Mouse (Mus musculus) neural tube, embryonic 14.5 days (tissue): ENCODE data around the gene Nav2. TPM values are rescaled to one million over a fixed set of nuclear protein-coding genes. Genes with fewer than 3 reads are reported as not detected.

ENCODE experiments used
- ATAC-seq: fragments of 200-750 bp; cut with Nextera tagmentation; 2 replicates; pipeline ENCODE4 v1.8.0; 2017; ENCODE audit warnings: low read depth, mild to moderate bottlenecking, moderate TSS enrichment, moderate library complexity
- H3K27ac ChIP-seq: fragments of 300-500 bp; sonication (generic); 2 replicates; pipeline ENCODE4 v1.5.1; 2014; ENCODE audit warnings: low read depth, mild to moderate bottlenecking, control low read depth, low read length, moderate library complexity, mixed read lengths
- H3K27me3 ChIP-seq: fragments of 300-500 bp; sonication (generic); 2 replicates; pipeline ENCODE4 v1.6.1; 2014; ENCODE audit warnings: low read length; ENCODE audit not compliant: control insufficient read depth, insufficient read depth
- H3K36me3 ChIP-seq: fragments of 300-500 bp; sonication (generic); 2 replicates; pipeline ENCODE4 v1.6.1; 2014; ENCODE audit warnings: low read length, mixed read lengths; ENCODE audit not compliant: control insufficient read depth, insufficient read depth
- H3K4me1 ChIP-seq: fragments of 300-500 bp; sonication (generic); 2 replicates; pipeline ENCODE4 v1.6.1; 2014; ENCODE audit warnings: low read length; ENCODE audit not compliant: control insufficient read depth, insufficient read depth
- H3K4me2 ChIP-seq: fragments of 300-500 bp; sonication (generic); 2 replicates; pipeline ENCODE4 v1.6.1; 2014; ENCODE audit warnings: mild to moderate bottlenecking, low read depth, low read length, control low read depth
- H3K4me3 ChIP-seq: fragments of 300-500 bp; sonication (generic); 2 replicates; pipeline ENCODE4 v1.5.1; 2014; ENCODE audit warnings: low read depth, low read length, control low read depth, mixed read lengths
- H3K9ac ChIP-seq: fragments of 300-500 bp; sonication (generic); replicated peaks from 2 replicates; pipeline ENCODE4 v1.6.1; 2014; ENCODE audit warnings: low read depth, mild to moderate bottlenecking, control low read depth, low read length, mixed read lengths
- H3K9me3 ChIP-seq: fragments of 300-500 bp; sonication (generic); 2 replicates; pipeline ENCODE4 v1.6.1; 2016; ENCODE audit warnings: low read length; ENCODE audit not compliant: control insufficient read depth
- WGBS: fragments of 180-500 bp; shearing (Covaris S2); extraction: QIAGEN DNeasy Blood & Tissue Kit; methylation state at CpG from one replicate; pipeline ENCODE4 v1.1.7; 2014; 5-methylcytosine and 5-hydroxymethylcytosine counted together
- polyA plus RNA-seq: library from polyadenylated mRNA; unstranded; fragments of >200 nt; fragmentation: Nextera tagmentation; extraction: Ambion mirVana; gene quantifications from 2 replicates; pipeline ENCODE4 v1.2.1, GENCODE M21; 2014

The Nav2 gene
- polyA plus RNA-seq, 1 experiment from 2014 or later: 36.5 TPM

DNA sequence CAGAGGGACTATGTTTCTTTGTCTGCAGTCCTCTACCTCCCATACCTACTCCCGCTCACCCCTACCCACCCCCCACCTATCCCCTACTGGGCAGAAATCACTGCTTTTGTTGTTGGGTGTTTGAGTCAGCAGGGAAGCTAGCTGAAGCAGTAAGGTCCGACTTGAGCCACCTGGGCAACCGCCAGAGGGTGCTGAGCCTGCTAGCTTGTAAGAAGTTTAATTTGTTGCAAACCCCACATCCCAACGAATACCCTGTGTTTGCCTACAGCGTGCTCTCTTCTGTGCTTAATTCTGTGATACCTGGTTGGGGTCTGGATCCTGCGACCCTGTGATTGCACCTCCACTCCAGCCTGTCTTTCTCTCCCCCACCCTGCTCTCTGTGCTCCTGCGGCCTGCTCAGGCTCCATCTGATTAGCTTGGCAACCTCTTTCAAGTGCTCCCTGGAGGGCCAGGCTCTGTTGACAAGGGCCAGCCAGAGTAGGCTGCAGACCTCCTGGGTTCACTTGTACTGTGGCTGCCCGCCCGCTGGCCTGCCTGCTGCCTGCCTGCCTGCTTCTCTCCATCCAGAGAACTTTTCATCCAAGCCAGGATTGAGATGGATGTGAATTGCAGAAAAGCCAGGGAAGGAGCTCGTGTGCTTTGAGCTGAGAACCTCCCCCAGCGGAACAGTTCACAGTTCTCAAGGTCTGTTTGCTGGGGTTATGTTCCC, 575.7 kb downstream of the Nav2 start:
- Histone ChIP-seq H3K27me3 (no peaks in the 10 kb centered on the region), H3K4me3 (no peak overlapping the region), H3K9ac (no peak overlapping the region), H3K9me3 (no peaks in the 10 kb centered on the region), H3K27ac (no peak overlapping the region; the same call in 1 of the 2 replicates), H3K4me1 (peaks cover 17% of the 10 kb centered on the region), H3K36me3 (no peaks in the 10 kb centered on the region), H3K4me2 (no peak overlapping the region)
- 14% methylated on average over 11 of the region's 11 CpGs for WGBS
- ATAC-seq: peak; percentile 59; the same call in 1 of the 2 replicates

DNA sequence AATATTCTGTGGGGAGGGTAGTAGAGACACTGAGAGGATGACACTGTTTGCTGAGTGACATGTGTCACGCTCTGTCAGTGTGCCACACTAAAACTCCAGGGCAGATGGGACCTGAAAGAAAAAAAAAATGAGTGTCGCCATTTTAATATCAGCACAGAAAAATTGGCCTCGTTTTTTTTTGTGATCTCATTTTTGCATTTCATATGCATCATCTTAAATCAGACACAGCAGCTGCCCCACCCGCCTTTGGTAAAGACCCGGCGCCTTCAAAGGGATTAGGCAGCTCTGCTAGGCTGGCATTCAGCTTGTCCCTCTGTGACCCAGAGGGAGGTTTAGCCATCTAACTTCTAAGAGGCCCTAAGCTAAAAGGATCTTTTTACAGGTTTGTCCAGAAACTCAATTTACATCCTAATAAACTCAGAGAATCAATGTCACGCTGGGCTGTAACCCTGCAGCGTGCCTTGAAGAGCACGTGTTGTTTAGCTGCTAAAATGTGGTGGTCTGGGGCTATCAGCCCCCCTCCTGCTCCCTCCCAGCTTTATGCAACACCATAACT, 576.9 kb downstream of the Nav2 start:
- H3K4me3 ChIP-seq: no peak overlapping the region
- peaks cover 17% of the 10 kb centered on the region for H3K4me1 ChIP-seq
- H3K9me3 ChIP-seq: no peaks in the 10 kb centered on the region
- WGBS: 13% methylated on average over 9 of the region's 9 CpGs
- H3K4me2 ChIP-seq: no peak overlapping the region
- no peaks in the 10 kb centered on the region for H3K36me3 ChIP-seq
- H3K27me3 ChIP-seq: no peaks in the 10 kb centered on the region
- H3K27ac ChIP-seq: no peak overlapping the region
- H3K9ac ChIP-seq: no peak overlapping the region
- ATAC-seq: no peak; the same call in 1 of the 2 replicates

DNA sequence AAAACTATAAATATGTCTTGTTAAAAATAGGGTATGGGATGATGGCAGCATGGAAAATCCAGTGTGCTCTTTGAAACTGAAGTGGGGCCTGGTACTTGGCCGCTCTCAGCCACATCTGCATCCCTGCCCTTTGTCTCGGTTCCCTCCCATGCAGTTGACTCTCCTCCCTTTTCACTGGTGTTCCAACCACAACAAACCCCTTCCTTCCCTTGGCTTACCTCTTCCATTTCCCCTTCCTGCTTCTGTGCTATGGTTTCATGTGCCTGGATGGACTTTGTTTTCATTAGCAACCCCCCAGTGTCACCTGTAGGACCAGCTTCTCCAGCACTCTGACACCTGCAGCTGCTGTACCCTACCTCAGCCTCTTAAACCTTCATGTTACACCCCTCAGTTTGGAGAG, 578.8 kb downstream of the Nav2 start:
- H3K27me3 ChIP-seq: no peaks in the 10 kb centered on the region
- no peak overlapping the region for H3K4me2 ChIP-seq
- H3K4me1 ChIP-seq: peaks cover 17% of the 10 kb centered on the region
- no peak for ATAC-seq
- WGBS: 83% methylated on average over 2 of the region's 2 CpGs
- no peaks in the 10 kb centered on the region for H3K36me3 ChIP-seq
- H3K27ac ChIP-seq: no peak overlapping the region
- H3K4me3 ChIP-seq: no peak overlapping the region
- H3K9ac ChIP-seq: no peak overlapping the region
- no peaks in the 10 kb centered on the region for H3K9me3 ChIP-seq

DNA sequence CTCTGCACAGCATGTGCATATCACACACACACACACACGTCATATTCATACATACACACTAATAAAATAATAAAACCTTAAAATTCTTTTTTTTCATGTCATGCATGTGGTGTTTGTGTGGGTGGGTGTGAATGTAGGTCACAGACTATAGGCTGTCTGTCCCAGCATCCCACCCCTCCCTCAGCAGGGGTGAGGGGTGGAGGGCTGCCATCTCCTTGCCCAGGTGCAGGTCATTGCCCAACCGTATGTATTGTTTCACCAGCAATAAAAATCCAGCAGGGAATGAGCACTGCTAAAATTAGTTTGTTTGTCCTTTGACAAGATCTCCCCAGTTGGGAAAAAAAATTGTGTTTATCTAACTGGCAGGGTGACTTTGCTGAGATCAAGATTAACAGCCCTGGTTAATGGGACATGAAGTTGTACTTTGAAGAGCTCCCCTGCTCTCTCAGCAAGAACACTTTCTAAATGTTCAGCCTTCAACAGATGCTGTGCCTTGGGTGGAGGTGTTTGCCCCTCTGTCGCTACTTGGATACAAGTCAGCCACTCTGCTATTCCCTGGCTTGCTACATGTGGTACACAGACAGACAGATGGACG, 580.1 kb downstream of the Nav2 start:
- Histone ChIP-seq H3K27me3 (no peaks in the 10 kb centered on the region), H3K36me3 (no peaks in the 10 kb centered on the region), H3K9ac (no peak overlapping the region), H3K4me1 (peaks cover 17% of the 10 kb centered on the region), H3K27ac (no peak overlapping the region), H3K4me2 (no peak overlapping the region), H3K4me3 (no peak overlapping the region), H3K9me3 (no peaks in the 10 kb centered on the region)
- no peak for ATAC-seq
- WGBS: 43% methylated on average over 4 of the region's 4 CpGs

DNA sequence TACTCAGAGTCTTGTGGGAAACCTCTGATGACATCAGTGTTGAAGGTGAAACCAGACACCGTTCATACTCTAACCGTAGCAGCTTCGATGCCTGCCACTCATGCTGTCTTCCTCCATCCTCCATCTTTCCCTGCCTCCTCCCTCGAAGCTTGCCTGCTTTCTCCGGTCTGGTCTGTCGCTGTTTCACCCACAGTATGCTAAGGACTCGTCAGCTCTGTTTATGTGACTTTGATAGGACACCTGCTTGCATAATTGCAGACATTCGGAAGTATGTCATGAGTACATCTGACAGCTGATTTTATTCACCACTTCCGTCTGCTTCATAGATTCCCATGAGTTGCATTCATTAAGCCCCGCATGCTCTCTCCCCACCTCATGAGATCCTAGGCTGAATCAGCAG, 582.3 kb downstream of the Nav2 start:
- H3K9ac ChIP-seq: no peak overlapping the region
- H3K4me1 ChIP-seq: 0 out of 2 replicates have a peak, but pooled peaks cover 6% of the 10 kb centered on the region
- ATAC-seq: no peak
- no peaks in the 10 kb centered on the region for H3K36me3 ChIP-seq
- no peak overlapping the region for H3K4me2 ChIP-seq
- no peak overlapping the region for H3K4me3 ChIP-seq
- 68% methylated on average over 10 of the region's 10 CpGs for WGBS
- no peak overlapping the region for H3K27ac ChIP-seq
- no peaks in the 10 kb centered on the region for H3K9me3 ChIP-seq
- H3K27me3 ChIP-seq: no peaks in the 10 kb centered on the region

DNA sequence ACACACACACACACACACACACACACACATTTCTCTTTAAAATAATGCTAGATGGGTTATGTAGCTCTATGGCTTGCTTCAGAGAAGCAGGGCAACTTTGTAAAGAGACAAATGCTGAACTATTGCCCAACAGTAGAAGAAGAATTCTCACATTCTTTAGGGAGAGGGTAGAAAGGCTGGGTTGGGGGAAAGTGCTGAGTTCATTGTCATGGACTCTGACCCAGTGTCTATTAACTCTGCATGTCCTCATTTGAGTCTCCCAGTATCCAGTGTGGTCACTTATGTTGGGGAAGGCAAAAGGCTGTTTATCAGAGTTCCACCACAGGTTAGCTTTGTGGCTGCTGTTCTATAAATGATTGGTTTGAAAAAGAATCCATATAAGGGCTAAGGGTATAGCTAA, 584.1 kb downstream of the Nav2 start:
- Histone ChIP-seq H3K4me1 (peaks cover 13% of the 10 kb centered on the region; the same call in 1 of the 2 replicates), H3K4me2 (no peak overlapping the region), H3K27ac (no peak overlapping the region), H3K27me3 (no peaks in the 10 kb centered on the region), H3K9ac (no peak overlapping the region), H3K36me3 (no peaks in the 10 kb centered on the region), H3K9me3 (no peaks in the 10 kb centered on the region), H3K4me3 (no peak overlapping the region)
- no peak for ATAC-seq

DNA sequence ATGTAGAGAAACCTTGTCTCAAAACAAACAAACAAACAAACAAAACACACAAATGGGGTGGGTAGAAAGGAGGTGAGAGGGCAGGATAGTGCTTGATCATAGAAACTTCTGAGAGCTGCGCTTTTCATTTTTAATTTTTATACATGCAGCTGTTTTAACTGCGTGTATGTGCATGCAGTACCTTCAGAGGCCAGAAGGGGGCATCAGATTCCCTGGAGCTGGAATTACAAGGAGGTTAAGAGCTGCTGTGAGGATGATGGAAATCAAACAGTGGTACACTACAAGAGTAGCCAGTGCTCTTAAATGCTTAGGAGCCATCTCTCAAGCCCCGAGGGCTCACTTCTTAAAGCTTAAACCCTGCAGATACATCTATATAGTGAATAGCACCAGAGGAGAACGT, 584.7 kb downstream of the Nav2 start:
- WGBS: 81% methylated on average over 4 of the region's 4 CpGs
- no peak overlapping the region for H3K4me2 ChIP-seq
- no peak overlapping the region for H3K27ac ChIP-seq
- H3K4me3 ChIP-seq: no peak overlapping the region
- H3K27me3 ChIP-seq: no peaks in the 10 kb centered on the region
- no peak for ATAC-seq
- H3K9me3 ChIP-seq: no peaks in the 10 kb centered on the region
- peaks cover 13% of the 10 kb centered on the region; the same call in 1 of the 2 replicates for H3K4me1 ChIP-seq
- no peaks in the 10 kb centered on the region for H3K36me3 ChIP-seq
- H3K9ac ChIP-seq: no peak overlapping the region

DNA sequence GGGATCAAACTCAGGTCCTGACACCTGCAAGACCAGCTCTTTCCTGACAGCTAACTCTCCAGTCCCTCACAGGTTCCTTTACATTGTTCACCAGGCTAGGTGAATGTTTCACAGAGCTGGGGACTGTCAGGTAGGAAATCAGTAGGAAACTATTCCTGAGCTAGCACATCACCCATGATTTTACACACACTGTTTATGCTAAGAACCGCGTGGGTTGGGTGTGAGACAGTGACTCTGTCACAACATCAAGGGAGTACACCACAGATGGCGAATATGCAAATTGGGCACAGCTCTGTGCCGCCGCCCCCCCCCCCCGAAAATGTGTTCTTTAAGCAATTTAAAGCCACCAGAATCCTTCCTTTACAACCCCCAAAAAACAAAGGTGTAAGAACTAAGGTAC, 586.1 kb downstream of the Nav2 start:
- H3K4me2 ChIP-seq: no peak overlapping the region
- no peak overlapping the region for H3K4me3 ChIP-seq
- no peaks in the 10 kb centered on the region for H3K36me3 ChIP-seq
- H3K27ac ChIP-seq: no peak overlapping the region
- no peak overlapping the region for H3K9ac ChIP-seq
- no peaks in the 10 kb centered on the region for H3K9me3 ChIP-seq
- H3K27me3 ChIP-seq: no peaks in the 10 kb centered on the region
- WGBS: 75% methylated on average over 6 of the region's 6 CpGs
- H3K4me1 ChIP-seq: peaks cover 9% of the 10 kb centered on the region; the same call in 1 of the 2 replicates
- ATAC-seq: no peak

DNA sequence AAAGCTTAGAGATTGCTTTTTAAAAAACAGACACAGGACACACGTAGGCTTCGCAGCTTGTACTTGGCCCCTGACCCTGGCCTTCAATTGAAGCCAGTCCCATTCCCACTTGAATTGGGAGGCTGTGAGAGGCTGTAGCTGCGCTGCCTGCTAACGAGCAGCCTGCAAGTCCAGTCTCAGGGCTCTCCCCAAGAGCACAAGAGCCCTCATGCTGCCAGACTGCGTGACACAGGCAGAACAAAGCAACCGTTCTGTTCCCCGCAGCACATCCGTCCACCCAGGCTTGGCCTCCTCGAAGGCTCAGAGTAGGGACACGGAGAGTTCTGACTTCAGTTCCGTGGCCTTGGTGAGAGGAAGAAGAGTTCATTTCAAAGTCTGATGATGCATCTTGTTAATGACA, 587.6 kb downstream of the Nav2 start:
- H3K9me3 ChIP-seq: no peaks in the 10 kb centered on the region
- H3K27me3 ChIP-seq: no peaks in the 10 kb centered on the region
- WGBS: 17% methylated on average over 11 of the region's 11 CpGs
- H3K27ac ChIP-seq: no peak overlapping the region
- H3K4me3 ChIP-seq: no peak overlapping the region
- ATAC-seq: peak; percentile 49; the same call in 1 of the 2 replicates
- no peak overlapping the region for H3K4me2 ChIP-seq
- H3K4me1 ChIP-seq: peaks cover 9% of the 10 kb centered on the region; the same call in 1 of the 2 replicates
- no peaks in the 10 kb centered on the region for H3K36me3 ChIP-seq
- 0 out of 2 replicates have a peak overlapping the region, but pooled peaks have one; percentile 11 for H3K9ac ChIP-seq
